Mouse (Mus musculus) liver, adult 2 months (tissue): ENCODE results near the gene Gm13288.
"Not testable (repeated sequence)": the region's sequence is repeated elsewhere in the genome, so short reads cannot be mapped to it uniquely, and the experiment has no call there.

Experiments used
- CTCF ChIP-seq: fragments of 200-500 bp; IDR thresholded peaks from 2 replicates; pipeline ENCODE4 v1.5.1; 2011; ENCODE audit warnings: low read depth, low read length, control low read depth
- POLR2A ChIP-seq: fragments of 200-500 bp; IDR thresholded peaks from 2 replicates; pipeline ENCODE4 v1.6.1; 2011; ENCODE audit warnings: low read length, control low read depth; ENCODE audit not compliant: insufficient read depth; ENCODE audit errors: extremely low read depth

GRCm38 (mm10) chr4:88791250-88791649 is 14.1 kb upstream of the Gm13288 start, which contains the start of gene Gm13278:
- TF ChIP-seq CTCF, POLR2A: not testable (repeated sequence)
